Mouse (Mus musculus): ENCODE measurements around the gene Dis3l2. TPM values are rescaled to one million over a fixed set of nuclear protein-coding genes. Genes with fewer than 3 reads are reported as not detected.

Gene Dis3l2
- total and polyA plus RNA-seq, 2 experiments from 2014 or later: 11.2 to 12.1 TPM

GRCm38 (mm10) chr1:87010629-87011330 lies 307.2 kb downstream of the Dis3l2 start:
- Histone ChIP-seq H3K9ac (replicated peaks; ENCODE audit: low read depth, low read length) (no peak overlapping the region), H3K27me3 (ENCODE audit: control insufficient read depth, insufficient read depth, low read length) (no peaks in the 10 kb centered on the region), H3K36me3 (replicated peaks; ENCODE audit: control insufficient read depth, insufficient read depth, low read length) (no peaks in the 10 kb centered on the region), H3K4me1 (ENCODE audit: control insufficient read depth, insufficient read depth) (0 out of 2 replicates have a peak, but pooled peaks cover 3% of the 10 kb centered on the region), H3K4me3 (ENCODE audit: low read depth, low read length) (no peak overlapping the region), H3K9me3 (replicated peaks; ENCODE audit: control insufficient read depth, low read length) (no peaks in the 10 kb centered on the region), H3K27ac (ENCODE audit: low read depth) (no peak overlapping the region), H3K4me2 (ENCODE audit: low read depth, low read length) (no peak overlapping the region)
- DNase-seq (ENCODE audit: low spot score) (no peak), ATAC-seq (ENCODE audit: insufficient read depth, low read depth) (no peak)
- WGBS: 59% methylated on average over 12 of the region's 12 CpGs
- TF ChIP-seq EP300 (IDR thresholded peaks at IDR 0.05; ENCODE audit: low read depth) (no peak), CTCF (IDR thresholded peaks at IDR 0.05; ENCODE audit: low read depth) (no peak)

DNA sequence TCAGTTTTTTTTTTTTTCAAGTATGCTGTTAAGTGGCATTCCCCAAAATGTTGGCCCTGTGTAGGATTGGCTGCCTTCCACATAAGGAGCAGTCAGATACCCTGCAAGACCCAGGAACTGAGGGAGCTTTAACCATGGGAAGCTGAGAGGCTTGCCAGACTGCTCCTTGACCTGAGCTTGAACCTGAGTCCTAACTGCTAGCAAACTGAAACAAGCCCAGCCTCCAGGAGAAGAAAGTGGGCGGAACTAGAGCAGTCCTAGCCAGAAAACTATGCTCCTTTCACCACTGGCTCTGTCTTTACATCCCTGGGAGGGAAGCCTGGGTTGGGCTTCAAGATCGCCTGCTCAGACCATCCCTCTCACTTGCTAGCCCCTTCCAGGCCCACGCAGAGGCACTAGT lies 308.1 kb downstream of the Dis3l2 start:
- Histone ChIP-seq H3K27me3 (ENCODE audit: control insufficient read depth, insufficient read depth, low read length) (no peaks in the 10 kb centered on the region), H3K4me2 (ENCODE audit: low read depth, low read length) (no peak overlapping the region), H3K9ac (replicated peaks; ENCODE audit: low read depth, low read length) (no peak overlapping the region), H3K9me3 (replicated peaks; ENCODE audit: control insufficient read depth, low read length) (no peaks in the 10 kb centered on the region), H3K27ac (ENCODE audit: low read depth) (no peak overlapping the region), H3K36me3 (replicated peaks; ENCODE audit: control insufficient read depth, insufficient read depth, low read length) (no peaks in the 10 kb centered on the region), H3K4me3 (ENCODE audit: low read depth, low read length) (no peak overlapping the region), H3K4me1 (ENCODE audit: control insufficient read depth, insufficient read depth) (no peaks in the 10 kb centered on the region)
- 65% methylated on average over 3 of the region's 3 CpGs for WGBS
- DNase-seq (ENCODE audit: low spot score) (no peak), ATAC-seq (ENCODE audit: insufficient read depth, low read depth) (no peak)
- TF ChIP-seq CTCF (IDR thresholded peaks at IDR 0.05; ENCODE audit: low read depth): no peak
- no peak for TF ChIP-seq EP300 (IDR thresholded peaks at IDR 0.05; ENCODE audit: low read depth)

GRCm38 (mm10) chr1:87012606-87013005 lies 309.0 kb downstream of the Dis3l2 start:
- Histone ChIP-seq H3K4me1 (ENCODE audit: control insufficient read depth, insufficient read depth) (no peaks in the 10 kb centered on the region), H3K27ac (ENCODE audit: low read depth) (no peak overlapping the region), H3K36me3 (replicated peaks; ENCODE audit: control insufficient read depth, insufficient read depth, low read length) (no peaks in the 10 kb centered on the region), H3K9ac (replicated peaks; ENCODE audit: low read depth, low read length) (no peak overlapping the region), H3K4me2 (ENCODE audit: low read depth, low read length) (no peak overlapping the region), H3K4me3 (ENCODE audit: low read depth, low read length) (no peak overlapping the region), H3K27me3 (ENCODE audit: control insufficient read depth, insufficient read depth, low read length) (no peaks in the 10 kb centered on the region), H3K9me3 (replicated peaks; ENCODE audit: control insufficient read depth, low read length) (no peaks in the 10 kb centered on the region)
- 77% methylated on average over 2 of the region's 2 CpGs for WGBS
- TF ChIP-seq EP300 (IDR thresholded peaks at IDR 0.05; ENCODE audit: low read depth) (no peak), CTCF (IDR thresholded peaks at IDR 0.05; ENCODE audit: low read depth) (no peak)
- DNase-seq (ENCODE audit: low spot score): no peak
- ATAC-seq (ENCODE audit: insufficient read depth, low read depth): no peak

DNA sequence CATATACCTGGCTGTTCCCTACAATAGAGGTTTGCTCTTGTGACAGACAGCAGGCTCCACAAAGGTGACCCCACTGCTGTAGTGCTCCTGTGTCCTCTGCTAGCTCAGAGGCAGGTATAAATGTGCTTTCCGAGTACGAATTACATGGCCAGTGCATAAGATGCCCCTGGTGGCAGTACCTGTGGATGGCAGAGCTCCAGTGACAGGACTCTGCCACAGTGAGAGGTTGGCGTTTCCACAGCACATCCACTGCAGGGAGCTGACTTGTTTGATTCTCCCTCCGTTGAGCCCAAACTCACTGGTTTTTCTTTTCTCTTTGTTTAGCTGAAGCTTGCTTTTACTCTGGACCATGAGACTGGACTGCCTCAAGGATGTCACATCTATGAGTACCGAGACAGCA lies 317.1 kb downstream of the Dis3l2 start:
- H3K4me2 ChIP-seq (ENCODE audit: low read depth, low read length): no peak overlapping the region
- no peaks in the 10 kb centered on the region for H3K9me3 ChIP-seq (replicated peaks; ENCODE audit: control insufficient read depth, low read length)
- TF ChIP-seq EP300 (IDR thresholded peaks at IDR 0.05; ENCODE audit: low read depth) (no peak), CTCF (IDR thresholded peaks at IDR 0.05; ENCODE audit: low read depth) (no peak)
- H3K27ac ChIP-seq (ENCODE audit: low read depth): no peak overlapping the region
- no peak overlapping the region for H3K9ac ChIP-seq (replicated peaks; ENCODE audit: low read depth, low read length)
- H3K27me3 ChIP-seq (ENCODE audit: control insufficient read depth, insufficient read depth, low read length): no peaks in the 10 kb centered on the region
- ATAC-seq (ENCODE audit: insufficient read depth, low read depth) (no peak), DNase-seq (ENCODE audit: low spot score) (no peak)
- H3K4me1 ChIP-seq (ENCODE audit: control insufficient read depth, insufficient read depth): no peaks in the 10 kb centered on the region
- 91% methylated on average over 5 of the region's 5 CpGs for WGBS
- H3K36me3 ChIP-seq (replicated peaks; ENCODE audit: control insufficient read depth, insufficient read depth, low read length): 0 out of 2 replicates have a peak, but pooled peaks cover 7% of the 10 kb centered on the region
- H3K4me3 ChIP-seq (ENCODE audit: low read depth, low read length): no peak overlapping the region

- Histone ChIP-seq H3K27ac (ENCODE audit: low read depth) (no peak overlapping the region), H3K4me2 (ENCODE audit: low read depth, low read length) (no peak overlapping the region), H3K4me3 (ENCODE audit: low read depth, low read length) (no peak overlapping the region), H3K9me3 (replicated peaks; ENCODE audit: control insufficient read depth, low read length) (no peaks in the 10 kb centered on the region), H3K27me3 (ENCODE audit: control insufficient read depth, insufficient read depth, low read length) (no peaks in the 10 kb centered on the region), H3K4me1 (ENCODE audit: control insufficient read depth, insufficient read depth) (no peaks in the 10 kb centered on the region), H3K9ac (replicated peaks; ENCODE audit: low read depth, low read length) (no peak overlapping the region), H3K36me3 (replicated peaks; ENCODE audit: control insufficient read depth, insufficient read depth, low read length) (0 out of 2 replicates have a peak, but pooled peaks cover 7% of the 10 kb centered on the region)
- ATAC-seq (ENCODE audit: insufficient read depth, low read depth) (no peak), DNase-seq (ENCODE audit: low spot score) (no peak)
- 73% methylated on average over 3 of the region's 3 CpGs for WGBS
- TF ChIP-seq CTCF (IDR thresholded peaks at IDR 0.05; ENCODE audit: low read depth) (no peak), EP300 (IDR thresholded peaks at IDR 0.05; ENCODE audit: low read depth) (no peak)
These were observed 318.0 kb downstream of the Dis3l2 start for GRCm38 (mm10) chr1:87021584-87021983.
